Mouse (Mus musculus) midbrain, embryonic 13.5 days (tissue): Measurements from ENCODE around the gene Gm5901. TPM values are rescaled to one million over a fixed set of nuclear protein-coding genes. Genes with fewer than 3 reads are reported as not detected.
"Not testable (repeated sequence)": the region's sequence is repeated elsewhere in the genome, so short reads cannot be mapped to it uniquely, and the experiment has no call there.

ENCODE experiments used
- ATAC-seq: fragments of 200-750 bp; cut with Nextera tagmentation; 2 replicates; pipeline ENCODE4 v1.8.0; 2017; ENCODE audit warnings: mild to moderate bottlenecking, moderate TSS enrichment, moderate library complexity
- H3K27ac ChIP-seq: fragments of 300-500 bp; sonication (generic); 2 replicates; pipeline ENCODE4 v1.5.1; 2015; ENCODE audit warnings: inconsistent platforms, mild to moderate bottlenecking, moderate library complexity
- H3K27me3 ChIP-seq: fragments of 300-500 bp; sonication (generic); 2 replicates; pipeline ENCODE4 v1.6.1; 2015; ENCODE audit warnings: mild to moderate bottlenecking, inconsistent platforms
- H3K36me3 ChIP-seq: fragments of 300-500 bp; sonication (generic); 2 replicates; pipeline ENCODE4 v1.6.1; 2015; ENCODE audit warnings: mild to moderate bottlenecking, inconsistent platforms
- H3K4me1 ChIP-seq: fragments of 300-500 bp; sonication (generic); replicated peaks from 2 replicates; pipeline ENCODE4 v1.6.1; 2015; ENCODE audit warnings: inconsistent platforms
- H3K4me2 ChIP-seq: fragments of 300-500 bp; sonication (generic); replicated peaks from 2 replicates; pipeline ENCODE4 v1.6.1; 2015; ENCODE audit warnings: moderate library complexity, mild to moderate bottlenecking, inconsistent platforms
- H3K4me3 ChIP-seq: fragments of 300-500 bp; sonication (generic); replicated peaks from 2 replicates; pipeline ENCODE4 v1.5.1; 2015; ENCODE audit warnings: mild to moderate bottlenecking, inconsistent platforms
- H3K9ac ChIP-seq: fragments of 300-500 bp; sonication (generic); replicated peaks from 2 replicates; pipeline ENCODE4 v1.6.1; 2015; ENCODE audit warnings: mild to moderate bottlenecking, inconsistent platforms
- H3K9me3 ChIP-seq: fragments of 300-500 bp; sonication (generic); 2 replicates; pipeline ENCODE4 v1.6.1; 2016; ENCODE audit warnings: mild to moderate bottlenecking, inconsistent platforms
- WGBS: fragments of 180-500 bp; shearing (Covaris S2); methylation state at CpG from one replicate; pipeline ENCODE4 v1.1.7; 2015; 5-methylcytosine and 5-hydroxymethylcytosine counted together
- polyA plus RNA-seq: library from polyadenylated mRNA; unstranded; fragments of >200 nt; fragmentation: Nextera tagmentation; extraction: Ambion mirVana; gene quantifications from 2 replicates; pipeline ENCODE4 v1.2.1, GENCODE M21; 2015

Gene Gm5901
- polyA plus RNA-seq, 1 experiment from 2014 or later = not detected

DNA sequence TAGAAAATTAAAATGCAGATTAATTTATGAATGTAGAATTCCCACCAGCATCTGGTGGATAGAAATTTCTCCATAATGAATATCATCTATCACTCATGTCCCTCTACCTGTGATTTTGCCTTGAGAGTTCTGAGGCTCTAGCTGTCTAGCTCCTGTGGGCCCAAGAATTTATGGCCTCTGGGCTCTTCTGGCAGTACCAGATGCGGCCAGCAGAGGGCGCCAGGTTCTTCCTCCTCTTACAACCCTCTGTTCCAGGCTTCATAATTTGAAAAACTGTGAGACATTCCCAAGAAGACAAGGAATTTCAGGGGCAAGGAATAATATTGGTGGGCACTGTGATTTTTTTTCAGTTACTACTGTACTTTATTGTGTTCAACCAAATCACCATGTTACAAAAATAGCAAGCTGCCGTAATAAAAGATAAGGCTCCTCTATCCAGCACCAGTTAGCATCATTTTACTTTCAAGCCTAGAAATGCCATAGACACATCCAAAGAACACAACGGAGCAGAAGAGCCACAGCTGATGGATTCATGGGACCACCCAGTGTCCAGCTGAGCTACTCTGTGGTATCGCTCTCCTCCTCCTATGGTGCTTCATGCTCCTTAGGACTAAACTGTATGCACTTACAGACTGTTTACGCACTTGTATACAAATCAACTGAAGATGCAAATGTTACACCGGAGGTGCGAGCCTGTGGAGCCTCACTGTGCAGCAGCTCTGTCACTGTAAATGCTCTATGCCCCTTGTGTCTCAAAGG, 37.2 kb downstream of the Gm5901 start:
- peak; percentile 51; the same call in 1 of the 2 replicates for ATAC-seq
- not testable (repeated sequence) for H3K4me1 ChIP-seq, H3K4me2 ChIP-seq, H3K9ac ChIP-seq, H3K27me3 ChIP-seq, H3K9me3 ChIP-seq, H3K27ac ChIP-seq, H3K36me3 ChIP-seq, H3K4me3 ChIP-seq
- WGBS = 57% methylated on average over 8 of the region's 8 CpGs

DNA sequence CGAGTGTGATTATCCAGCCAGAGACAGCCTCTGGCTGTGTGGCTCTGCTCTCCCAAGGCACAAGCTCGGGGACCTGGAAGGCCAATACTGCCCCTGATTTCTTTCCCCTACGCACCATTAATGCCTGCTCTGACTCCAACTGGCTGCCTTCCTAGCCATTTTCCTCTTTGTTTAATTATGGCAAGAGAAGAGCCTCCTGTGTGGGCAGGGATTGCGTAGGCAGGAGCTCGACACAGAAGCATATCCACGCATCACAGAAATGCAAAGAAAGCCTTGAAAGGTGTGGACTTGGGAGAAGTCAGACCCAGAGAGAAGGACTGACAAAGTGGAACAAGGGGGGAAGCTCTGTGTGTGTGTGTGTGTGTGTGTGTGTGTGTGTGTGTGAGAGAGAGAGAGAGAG, 39.5 kb downstream of the Gm5901 start:
- no peak for ATAC-seq
- Histone ChIP-seq H3K27me3 (peaks cover 4% of the 10 kb centered on the region; the same call in 1 of the 2 replicates), H3K9ac (no peak overlapping the region), H3K4me1 (no peaks in the 10 kb centered on the region), H3K27ac (no peak overlapping the region), H3K9me3 (no peaks in the 10 kb centered on the region), H3K36me3 (no peaks in the 10 kb centered on the region), H3K4me3 (no peak overlapping the region), H3K4me2 (no peak overlapping the region)
- 70% methylated on average over 6 of the region's 6 CpGs for WGBS

DNA sequence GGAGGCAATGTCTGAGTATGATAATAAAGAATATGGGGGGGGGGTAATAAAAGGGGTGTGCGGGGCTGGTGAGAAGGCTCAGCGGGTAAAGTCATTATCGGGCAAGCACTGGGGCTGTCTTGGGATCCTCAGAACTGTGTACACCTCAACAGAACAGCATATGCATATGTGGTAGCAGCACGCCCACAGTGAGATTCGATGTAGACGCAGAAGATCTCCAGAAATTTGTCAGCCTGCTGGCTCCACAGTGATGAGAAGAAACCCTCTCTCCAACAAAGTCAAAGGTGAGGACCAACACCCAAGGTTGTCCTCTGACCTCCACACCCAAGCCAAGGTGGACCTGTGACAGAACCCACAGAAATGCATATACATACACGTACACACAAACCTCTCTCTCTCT, 41.7 kb downstream of the Gm5901 start:
- H3K36me3 ChIP-seq = no peaks in the 10 kb centered on the region
- H3K27ac ChIP-seq = no peak overlapping the region
- WGBS = 93% methylated on average over 7 of the region's 7 CpGs
- no peak overlapping the region for H3K4me2 ChIP-seq
- H3K27me3 ChIP-seq = no peaks in the 10 kb centered on the region
- H3K9ac ChIP-seq = no peak overlapping the region
- no peaks in the 10 kb centered on the region for H3K9me3 ChIP-seq
- ATAC-seq = no peak
- H3K4me3 ChIP-seq = no peak overlapping the region
- no peaks in the 10 kb centered on the region for H3K4me1 ChIP-seq

DNA sequence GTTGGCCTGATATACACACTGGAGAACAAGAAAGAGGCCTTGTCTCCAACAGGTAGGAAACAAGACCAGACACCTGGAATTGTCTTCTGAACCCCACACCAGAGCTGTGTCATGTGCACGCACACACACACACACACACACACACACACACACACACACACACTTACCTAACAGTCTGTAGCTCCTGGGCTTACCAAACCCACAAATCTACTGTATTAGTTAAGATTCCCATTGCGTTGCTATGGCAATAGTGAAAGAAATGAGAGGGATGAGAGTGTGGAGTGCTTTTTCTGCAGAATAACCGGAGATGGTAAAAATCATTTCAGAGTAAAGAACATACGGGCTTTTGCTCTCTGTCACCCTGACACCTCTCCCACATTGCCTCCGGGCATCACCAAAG, 43.3 kb downstream of the Gm5901 start:
- H3K4me1 ChIP-seq = no peaks in the 10 kb centered on the region
- ATAC-seq = no peak
- no peak overlapping the region for H3K4me3 ChIP-seq
- no peaks in the 10 kb centered on the region for H3K9me3 ChIP-seq
- no peak overlapping the region for H3K9ac ChIP-seq
- H3K27me3 ChIP-seq = 0 out of 2 replicates have a peak, but pooled peaks cover 4% of the 10 kb centered on the region
- H3K27ac ChIP-seq = no peak overlapping the region
- no peak overlapping the region for H3K4me2 ChIP-seq
- 81% methylated on average over 5 of the region's 5 CpGs for WGBS
- no peaks in the 10 kb centered on the region for H3K36me3 ChIP-seq

DNA sequence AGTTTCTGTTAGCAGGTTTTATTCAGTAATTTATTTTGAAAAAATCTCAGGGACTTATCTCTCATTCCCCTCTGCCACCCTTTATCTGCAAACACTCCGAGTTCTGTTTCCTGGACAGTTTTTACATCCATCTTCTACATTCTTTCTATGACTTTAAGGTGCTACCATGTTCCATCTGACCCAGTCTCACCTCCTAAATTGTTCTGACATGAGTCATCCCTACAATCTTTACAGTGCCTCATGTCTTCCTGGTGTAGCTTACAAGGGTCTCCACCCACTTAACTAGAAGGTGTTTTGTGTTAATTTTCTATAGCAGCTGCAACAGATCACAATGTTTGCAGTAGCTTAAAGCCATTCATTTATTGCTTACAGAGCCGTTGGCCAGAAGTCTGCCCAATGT, 46.1 kb downstream of the Gm5901 start:
- Histone ChIP-seq H3K4me1 (peaks cover 8% of the 10 kb centered on the region), H3K4me3 (no peak overlapping the region), H3K9ac (no peak overlapping the region), H3K27me3 (peaks cover 27% of the 10 kb centered on the region), H3K4me2 (no peak overlapping the region), H3K9me3 (no peaks in the 10 kb centered on the region), H3K27ac (no peak overlapping the region), H3K36me3 (no peaks in the 10 kb centered on the region)
- whole genome bisulfite sequencing = 68% methylated on average over 2 of the region's 2 CpGs
- ATAC-seq = no peak

DNA sequence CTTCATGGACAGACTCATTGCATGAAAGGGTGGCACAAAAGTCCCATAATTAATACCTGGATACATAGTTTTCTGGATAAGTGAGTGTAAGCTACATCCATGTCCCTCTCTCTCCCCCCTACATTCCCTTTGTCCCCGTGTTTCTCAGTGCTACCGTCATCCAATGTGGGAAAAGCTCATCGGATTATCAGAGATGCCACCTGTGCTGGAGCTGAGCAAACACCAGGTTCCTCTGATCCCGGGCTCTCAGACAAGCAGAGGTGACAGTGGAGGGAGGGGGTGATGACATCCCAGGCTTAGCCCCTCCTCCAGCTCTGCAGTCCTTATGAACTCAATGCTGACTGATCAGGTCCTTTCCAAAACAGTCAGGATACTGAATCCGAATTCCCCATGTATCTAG, 49.5 kb downstream of the Gm5901 start:
- H3K27me3 ChIP-seq = peaks cover 50% of the 10 kb centered on the region
- no peak overlapping the region for H3K9ac ChIP-seq
- H3K4me3 ChIP-seq = no peak overlapping the region
- 30% methylated on average over 5 of the region's 5 CpGs for WGBS
- no peak for ATAC-seq
- H3K27ac ChIP-seq = no peak overlapping the region
- no peaks in the 10 kb centered on the region for H3K36me3 ChIP-seq
- H3K4me1 ChIP-seq = peaks cover 11% of the 10 kb centered on the region
- no peak overlapping the region for H3K4me2 ChIP-seq
- no peaks in the 10 kb centered on the region for H3K9me3 ChIP-seq

DNA sequence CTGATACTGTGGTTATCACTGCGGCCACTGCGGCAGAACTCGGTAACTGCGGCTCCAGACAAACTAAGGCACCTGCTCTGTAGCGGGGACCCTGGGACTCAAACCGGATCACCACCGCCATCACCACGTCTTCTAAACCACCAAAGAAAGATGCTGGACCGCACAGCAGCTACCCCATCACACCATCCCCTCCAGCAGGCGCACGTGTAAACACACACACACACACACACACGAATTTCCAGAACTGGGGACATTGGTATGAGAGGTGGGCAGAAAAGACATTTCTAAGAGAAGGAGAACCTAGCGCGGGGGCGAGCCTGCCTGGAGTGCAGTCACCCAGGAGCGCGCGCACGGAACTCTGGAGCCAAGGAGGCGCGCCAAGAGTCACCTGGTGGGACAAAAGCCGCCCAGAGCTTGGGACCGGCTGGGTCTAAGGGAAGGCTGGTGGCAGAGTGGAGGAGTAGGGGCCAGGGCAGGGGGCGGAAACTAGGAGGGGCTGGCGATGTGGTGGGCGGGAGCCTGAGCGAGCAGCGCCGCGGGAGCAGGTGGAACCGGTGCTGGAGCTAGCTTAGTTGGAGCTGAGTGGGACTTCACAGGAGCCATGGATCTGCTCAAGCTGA, 50.7 kb downstream of the Gm5901 start, which contains the start of gene Cckbr:
TSS of gene Cckbr (plus strand) at position 308 of the 620 bp plus-strand sequence.
- ATAC-seq = peak; percentile 83
- Histone ChIP-seq H3K27ac (no peak within 1 kb of the TSS), H3K36me3 (no peaks in the 10 kb centered on the region), H3K27me3 (peaks cover 50% of the 10 kb centered on the region), H3K4me3 (peak within 1 kb of the TSS; percentile 56), H3K9me3 (no peaks in the 10 kb centered on the region), H3K9ac (peak within 1 kb of the TSS; percentile 69), H3K4me2 (peak within 1 kb of the TSS; percentile 90), H3K4me1 (peaks cover 11% of the 10 kb centered on the region)
- WGBS = 2% methylated on average over 31 of the region's 31 CpGs

DNA sequence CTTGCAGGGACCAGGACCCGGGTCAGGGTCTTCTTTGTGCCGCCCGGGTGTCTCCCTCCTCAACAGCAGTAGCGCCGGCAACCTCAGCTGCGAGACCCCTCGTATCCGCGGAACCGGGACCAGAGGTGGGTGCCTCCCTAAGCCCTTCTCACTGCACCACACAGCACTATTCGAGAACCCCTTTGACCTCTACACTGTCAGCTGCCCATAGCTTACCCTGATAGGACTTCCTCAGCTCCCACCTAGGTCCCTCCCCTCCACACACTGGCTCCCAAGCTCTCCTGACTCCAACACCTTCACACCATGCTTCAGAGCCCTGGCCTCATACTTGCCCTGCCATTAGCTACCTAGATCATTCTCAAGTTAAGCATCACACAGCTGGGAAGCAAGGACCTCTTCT, 51.2 kb downstream of the Gm5901 start:
- WGBS = 2% methylated on average over 11 of the region's 11 CpGs
- Histone ChIP-seq H3K4me1 (peaks cover 11% of the 10 kb centered on the region), H3K4me3 (peak overlapping the region; percentile 56), H3K9me3 (no peaks in the 10 kb centered on the region), H3K4me2 (peak overlapping the region; percentile 90), H3K27ac (no peak overlapping the region), H3K27me3 (peaks cover 50% of the 10 kb centered on the region), H3K9ac (peak overlapping the region; percentile 69), H3K36me3 (no peaks in the 10 kb centered on the region)
- ATAC-seq = peak; percentile 79

Other genes starting within 250 kb of the Gm5901 start
- gene Olfr683, start 228.0 kb upstream of the Gm5901 start, polyA plus RNA-seq = not detected in 2 replicates
- not detected in 2 replicates for gene Olfr684, start 211.4 kb upstream of the Gm5901 start, polyA plus RNA-seq
- not detected in 2 replicates for gene Olfr685, start 189.0 kb upstream of the Gm5901 start, polyA plus RNA-seq
- not detected in 2 replicates for gene Olfr686, start 167.6 kb upstream of the Gm5901 start, polyA plus RNA-seq
- not detected in 2 replicates for gene Olfr688, start 86.9 kb upstream of the Gm5901 start, polyA plus RNA-seq
- gene Olfr689, start 63.9 kb upstream of the Gm5901 start, polyA plus RNA-seq = not detected in 2 replicates
- not detected in 2 replicates for gene Olfr690, start 40.9 kb upstream of the Gm5901 start, polyA plus RNA-seq
- 0.13 and 0.21 TPM in 2 replicates for gene Olfr691, start 32.8 kb upstream of the Gm5901 start, polyA plus RNA-seq
- gene Olfr692, start 6.8 kb upstream of the Gm5901 start, polyA plus RNA-seq = not detected in 2 replicates
- gene Fam160a2, start 25.0 kb downstream of the Gm5901 start, polyA plus RNA-seq = 46.3 and 47.8 TPM in 2 replicates
- gene Cnga4, start 29.5 kb downstream of the Gm5901 start, polyA plus RNA-seq = not detected in 2 replicates
- 0.62 and 0.87 TPM in 2 replicates for gene Cckbr, start 50.7 kb downstream of the Gm5901 start, polyA plus RNA-seq
- gene Cavin3, start 107.3 kb downstream of the Gm5901 start, polyA plus RNA-seq = 18.3 and 22.1 TPM in 2 replicates
- 66.3 and 68.9 TPM in 2 replicates for gene Smpd1, start 179.3 kb downstream of the Gm5901 start, polyA plus RNA-seq
- gene Apbb1, start 206.6 kb downstream of the Gm5901 start, polyA plus RNA-seq = 234 and 240 TPM in 2 replicates
- 0.44 TPM in 1 of 2 replicates, not detected in the other for gene Hpx, start 225.1 kb downstream of the Gm5901 start, polyA plus RNA-seq